Mouse (Mus musculus) adrenal gland, postnatal 25 days (tissue): ENCODE data around the gene Vezt. TPM values are rescaled to one million over a fixed set of nuclear protein-coding genes. Genes with fewer than 3 reads are reported as not detected.

Experiments
- DNase-seq: peaks from one replicate; pipeline ENCODE4 v3.0.0; 2021; ENCODE audit warnings: mixed read lengths
- total RNA-seq: library from RNA; stranded (reverse); gene quantifications from 2 replicates; pipeline ENCODE4 v1.2.3, GENCODE M21; 2021

The Vezt gene
- total RNA-seq, 1 experiment from 2014 or later: 24.9 TPM

DNA sequence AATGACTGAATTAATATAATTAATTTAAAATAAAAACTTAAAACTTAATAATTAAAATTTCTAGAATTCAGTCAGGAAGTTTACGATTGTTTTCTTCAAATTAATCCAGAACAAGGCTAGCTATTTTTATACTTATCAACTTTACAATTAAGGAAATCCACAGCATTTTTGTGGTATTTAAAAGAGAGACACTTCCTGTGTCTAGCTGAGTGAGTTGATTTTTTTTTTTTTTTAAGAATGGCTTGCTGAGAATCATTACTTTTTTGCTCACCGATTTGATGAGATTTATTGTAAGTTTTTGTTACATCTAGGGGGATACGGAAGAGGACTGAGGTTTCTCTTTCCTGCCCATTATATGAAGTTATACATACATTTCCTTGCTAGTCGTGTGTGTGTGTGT, 2.0 kb upstream of the Vezt start:
- no peak for DNase-seq

DNA sequence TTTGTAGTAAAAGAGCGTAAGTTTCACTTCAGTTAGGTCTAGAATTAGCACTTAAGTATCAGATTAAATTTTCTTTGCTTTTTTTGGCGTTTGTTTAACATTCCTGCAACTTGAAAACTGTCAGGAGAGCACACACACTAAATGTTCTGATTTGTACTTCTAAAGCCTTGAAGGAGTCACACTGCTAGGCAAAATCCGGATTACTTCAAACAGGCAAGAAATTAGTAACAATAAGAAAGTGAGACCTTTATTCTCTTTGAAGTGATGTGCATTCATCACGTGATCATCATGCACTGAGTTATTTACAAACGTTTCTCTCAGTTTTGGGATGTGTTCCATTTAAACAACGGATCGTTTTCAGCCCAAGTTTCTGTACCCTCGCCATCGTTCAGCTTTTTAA, 1.6 kb upstream of the Vezt start:
- DNase-seq: no peak

DNA sequence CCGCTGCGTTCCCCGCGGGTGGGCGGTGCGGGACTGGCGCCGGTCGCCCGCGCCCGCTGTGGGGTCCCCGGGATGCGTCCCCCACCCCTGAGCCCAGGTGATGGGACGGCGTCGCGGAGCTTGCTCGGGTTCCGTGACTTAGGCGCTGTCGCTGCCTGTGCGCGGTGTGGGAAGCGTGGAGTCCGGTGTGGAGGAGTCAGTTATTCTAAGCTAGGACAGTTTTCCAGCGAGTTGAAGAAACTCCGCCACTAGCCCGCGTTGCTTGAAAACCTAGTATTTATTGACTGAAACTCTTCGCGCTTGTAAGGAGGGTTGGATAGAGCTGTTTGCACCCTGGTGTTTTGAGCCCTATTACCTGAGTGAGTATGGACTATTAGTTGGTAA, 750 bp upstream of the Vezt start:
- no peak for DNase-seq

DNA sequence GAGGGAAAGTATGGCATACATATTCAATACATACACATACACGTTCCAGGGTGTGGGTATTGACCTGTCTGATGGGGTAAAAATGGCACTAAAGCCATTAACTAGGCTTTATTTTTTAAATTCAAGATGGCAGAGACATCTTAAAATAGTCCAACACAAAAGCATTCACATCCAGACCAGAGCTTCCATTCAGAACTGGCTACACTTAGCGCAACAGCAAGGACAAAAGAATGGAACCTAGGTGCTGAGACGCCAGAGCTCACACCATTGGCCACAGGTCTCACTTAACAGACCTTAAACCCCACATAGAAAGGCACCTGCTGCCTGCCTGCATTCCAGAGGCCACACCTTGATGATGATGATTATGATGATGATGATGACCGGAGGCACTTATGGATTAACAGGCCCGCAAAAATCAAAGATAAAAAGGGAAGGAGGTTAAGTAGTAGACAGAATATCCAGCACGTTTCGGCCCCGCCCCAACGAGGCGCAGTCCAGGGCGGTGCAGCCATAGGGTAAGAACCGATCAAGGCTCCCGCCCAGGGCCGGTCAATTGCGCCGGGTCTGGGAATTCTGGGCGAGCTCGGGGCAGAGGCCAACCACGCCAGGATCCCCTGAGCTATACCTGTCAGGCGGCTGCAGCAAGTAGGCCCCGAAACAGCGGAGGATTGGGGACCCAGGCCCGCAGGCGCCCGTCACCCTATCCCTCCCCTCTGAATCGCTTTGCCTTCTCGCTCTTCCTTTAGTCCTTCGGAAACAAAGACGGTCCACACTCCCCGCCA, 550 bp downstream of the Vezt start:
- DNase-seq: peak; percentile 70

DNA sequence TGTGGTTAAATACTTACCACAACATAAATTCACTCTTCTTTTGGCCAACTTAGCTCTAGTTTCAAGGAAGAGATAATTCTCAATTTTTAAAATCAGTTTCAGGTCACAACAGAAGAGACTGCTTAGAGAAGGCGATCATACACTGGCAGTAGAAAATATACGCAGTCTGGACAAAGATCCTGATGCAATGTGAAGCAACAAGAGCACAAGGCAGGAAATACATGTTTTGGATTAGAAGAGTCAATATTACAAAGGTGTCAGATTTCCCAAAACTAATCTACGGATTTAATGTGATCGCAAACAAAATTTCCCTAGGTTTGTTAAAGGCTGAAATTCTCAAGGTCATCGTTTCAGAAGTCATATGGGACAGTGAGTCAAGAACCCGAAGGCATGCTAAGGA, 4.5 kb downstream of the Vezt start:
- no peak for DNase-seq

DNA sequence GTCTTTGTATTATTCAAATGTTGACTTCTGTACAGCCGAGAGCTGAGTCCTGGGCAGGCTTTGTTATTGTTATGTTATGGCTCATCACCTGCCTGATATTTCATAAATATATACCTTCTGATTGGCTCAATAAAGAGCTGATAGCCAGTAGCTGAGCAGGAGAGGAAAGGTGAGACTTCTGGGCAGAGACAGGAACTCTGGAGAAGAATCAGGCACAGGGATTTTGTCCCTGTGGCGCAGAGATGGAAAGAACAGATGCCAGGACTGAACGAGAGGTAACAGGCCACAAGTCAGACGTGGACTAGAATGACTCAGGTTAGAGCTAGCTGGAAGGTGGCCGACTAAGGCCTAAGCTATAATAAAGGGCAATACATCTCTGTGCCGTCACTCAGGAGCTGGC, 7.1 kb downstream of the Vezt start:
- no peak for DNase-seq

DNA sequence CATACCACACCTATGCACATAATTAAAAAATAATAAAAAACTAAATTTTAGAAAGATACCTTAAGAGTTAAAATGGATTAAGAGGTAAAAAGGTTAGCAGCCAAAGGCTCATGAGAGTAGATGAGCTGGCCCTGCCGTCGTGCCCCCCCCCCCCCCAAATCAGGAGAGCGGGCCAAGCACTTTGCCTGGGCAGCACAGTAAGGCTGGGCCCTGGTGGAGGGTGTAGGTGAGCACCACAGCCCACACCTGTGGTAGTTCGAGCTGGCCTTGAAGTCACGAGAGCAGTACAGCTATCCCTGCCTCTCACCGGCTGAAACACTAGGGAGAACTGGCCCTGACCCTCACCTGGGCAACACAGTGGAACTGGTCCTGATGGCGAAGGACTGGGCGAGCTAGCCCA, 10.5 kb downstream of the Vezt start:
- DNase-seq: no peak

DNA sequence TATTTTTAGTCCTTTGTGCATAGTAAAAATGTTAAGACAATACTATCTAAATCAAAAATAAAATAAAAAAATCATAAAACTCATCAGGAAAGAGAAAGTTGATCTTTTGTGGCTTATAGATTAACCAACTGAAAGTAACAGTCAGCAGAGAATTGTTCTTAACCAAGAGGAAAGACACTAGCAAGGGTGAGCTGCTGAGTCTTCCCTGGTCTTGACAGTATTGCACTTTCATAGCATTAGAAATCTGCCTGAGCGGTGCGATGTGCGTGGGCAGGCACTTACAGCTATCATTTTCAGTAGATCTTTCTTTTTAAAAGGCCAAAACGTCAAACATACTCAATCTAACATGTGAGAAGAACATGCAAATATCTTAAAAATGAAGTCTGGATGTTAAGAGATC, 14.6 kb downstream of the Vezt start:
- no peak for DNase-seq

DNA sequence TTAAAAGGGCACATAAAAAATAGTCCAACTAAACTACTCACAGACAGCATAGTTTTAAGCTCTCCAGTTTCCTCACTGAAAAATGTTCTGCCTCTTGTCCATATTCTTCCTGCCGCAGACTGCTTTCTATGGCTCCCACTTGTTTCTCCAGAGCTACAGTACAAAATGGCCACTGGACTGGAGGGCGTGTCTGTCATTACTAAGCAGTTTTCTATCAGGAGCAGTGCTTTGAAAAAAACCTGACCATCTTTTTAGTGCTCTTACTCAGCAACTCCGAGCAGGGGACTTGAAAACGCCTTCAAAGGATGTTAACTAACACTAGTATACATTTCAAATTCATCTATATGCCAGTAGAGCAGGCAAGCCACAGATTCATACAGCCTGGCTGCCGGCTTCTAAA, 15.0 kb downstream of the Vezt start:
- no peak for DNase-seq

DNA sequence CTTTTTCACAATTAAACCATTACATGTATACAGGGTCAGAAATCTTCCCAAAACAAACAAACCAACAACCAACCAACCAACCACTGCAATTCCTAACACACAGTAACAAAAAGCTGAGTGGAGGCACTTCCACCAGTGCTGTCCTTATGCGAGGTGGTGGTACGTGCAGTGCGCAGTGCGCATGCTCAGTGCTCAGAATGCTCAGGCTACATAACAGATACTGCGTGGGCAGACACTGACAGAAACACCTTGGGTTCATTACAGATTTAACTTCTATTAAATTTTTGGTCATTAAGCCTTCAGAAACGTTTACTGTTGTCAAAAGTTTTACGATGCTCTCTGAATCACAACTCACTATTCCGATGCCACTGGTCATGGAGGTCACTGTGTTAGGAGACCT, 18.2 kb downstream of the Vezt start:
- no peak for DNase-seq

DNA sequence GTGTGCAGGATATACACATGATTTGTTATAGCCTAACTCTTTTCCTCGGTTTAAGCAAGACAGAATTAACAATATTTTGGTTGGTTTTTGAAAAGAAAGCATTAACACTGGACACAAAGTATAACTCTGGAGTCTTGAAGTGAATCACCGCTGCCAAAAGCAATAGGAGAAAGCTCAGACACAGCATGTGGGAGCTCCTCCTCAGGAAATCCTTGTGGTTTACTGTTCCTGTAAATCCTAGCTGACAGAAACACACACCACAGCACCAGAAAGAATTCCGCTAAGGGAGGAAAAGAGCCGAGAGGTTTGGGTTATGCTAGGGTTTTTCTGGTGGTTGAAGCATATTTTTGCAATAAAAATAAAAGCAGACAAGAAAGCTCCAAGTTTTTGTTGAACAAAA, 21.4 kb downstream of the Vezt start:
- DNase-seq: no peak

DNA sequence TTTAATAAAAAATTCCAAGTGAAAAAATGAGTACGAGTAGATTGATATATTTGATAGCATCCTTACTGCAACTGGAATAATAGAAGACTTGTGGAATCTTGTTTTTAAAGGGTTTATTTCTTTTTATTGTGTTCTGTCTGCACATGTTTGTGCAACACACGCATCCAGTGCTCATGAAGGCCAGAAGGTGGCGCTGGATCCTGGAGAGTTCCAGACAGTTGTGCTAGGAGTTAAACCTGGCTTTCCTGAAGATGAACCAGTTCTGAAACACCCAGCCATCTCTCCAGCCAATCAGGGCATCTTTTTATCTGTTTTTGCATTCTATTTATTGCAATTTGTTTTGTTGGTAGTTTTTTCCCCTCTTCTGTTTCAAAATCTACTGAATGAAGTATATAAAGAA, 22.4 kb downstream of the Vezt start:
- DNase-seq: peak; percentile 58

DNA sequence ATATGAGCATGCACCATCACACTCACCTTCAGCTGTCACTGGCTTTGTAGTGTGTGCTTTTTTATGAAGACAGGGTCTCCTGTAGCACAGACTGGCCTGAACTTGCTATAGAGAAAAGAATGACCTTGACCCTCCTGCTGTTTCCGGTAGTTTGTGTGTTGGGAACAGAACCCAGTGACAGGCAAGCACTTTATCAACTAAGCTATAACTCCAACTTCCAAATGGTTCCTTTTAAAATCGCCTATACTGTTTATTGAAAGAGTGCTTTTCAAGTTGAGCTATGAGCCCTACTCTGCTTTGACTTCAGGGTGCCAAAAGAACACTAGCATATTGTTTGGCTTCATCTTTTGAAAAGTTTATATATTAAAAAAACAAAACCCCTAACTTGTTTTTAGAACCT, 24.6 kb downstream of the Vezt start:
- no peak for DNase-seq

DNA sequence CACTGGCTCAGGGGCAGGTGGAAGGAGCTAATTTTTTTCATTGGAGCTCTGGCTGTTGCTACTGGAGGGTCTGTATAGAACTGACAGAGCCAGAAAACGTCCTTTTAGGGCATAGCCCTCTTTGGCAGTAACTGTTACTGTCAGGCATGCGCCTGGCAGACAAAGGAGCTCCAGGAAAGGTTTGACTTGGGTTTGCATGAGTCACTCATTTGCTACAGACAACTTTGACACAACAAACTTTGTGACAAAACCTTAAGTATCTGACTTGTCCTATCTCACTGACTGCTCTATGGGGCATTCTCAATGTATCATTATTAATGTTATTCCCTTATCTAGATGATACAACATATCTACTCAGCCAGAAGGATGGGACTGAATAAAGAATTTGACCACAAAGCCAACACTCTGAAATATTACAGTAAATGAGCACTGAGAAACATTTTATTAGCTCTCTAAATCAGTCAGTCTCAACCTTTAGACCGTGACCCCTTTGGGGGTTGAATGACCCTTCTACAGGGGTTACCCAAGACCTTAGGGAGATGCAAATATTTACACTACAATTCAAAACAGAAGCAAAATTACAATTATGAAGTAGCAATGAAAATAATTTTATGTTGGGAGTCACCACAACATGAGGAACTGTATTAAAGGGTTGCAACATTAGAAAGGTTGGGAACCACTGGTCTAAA, 25.5 kb downstream of the Vezt start:
- no peak for DNase-seq

DNA sequence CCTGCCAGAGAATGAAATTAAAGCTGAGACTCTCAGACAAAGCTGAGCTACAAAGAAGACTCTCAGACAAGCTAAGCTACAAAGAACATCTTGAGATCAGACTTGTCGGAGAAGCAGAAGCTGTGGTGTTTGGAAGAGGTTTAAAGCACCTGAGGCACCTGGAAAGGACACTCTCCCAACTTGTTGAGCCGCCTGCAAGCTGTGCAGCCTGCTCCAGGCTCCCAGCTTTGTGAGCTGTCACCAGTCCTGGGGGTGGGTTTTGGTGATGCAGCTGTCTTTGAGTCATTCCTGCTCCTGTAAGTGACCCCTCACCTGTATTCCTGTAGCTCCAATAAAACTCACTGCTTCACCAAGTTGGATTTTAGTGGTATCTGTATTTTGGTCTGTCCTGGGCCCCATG, 27.3 kb downstream of the Vezt start:
- DNase-seq: no peak

DNA sequence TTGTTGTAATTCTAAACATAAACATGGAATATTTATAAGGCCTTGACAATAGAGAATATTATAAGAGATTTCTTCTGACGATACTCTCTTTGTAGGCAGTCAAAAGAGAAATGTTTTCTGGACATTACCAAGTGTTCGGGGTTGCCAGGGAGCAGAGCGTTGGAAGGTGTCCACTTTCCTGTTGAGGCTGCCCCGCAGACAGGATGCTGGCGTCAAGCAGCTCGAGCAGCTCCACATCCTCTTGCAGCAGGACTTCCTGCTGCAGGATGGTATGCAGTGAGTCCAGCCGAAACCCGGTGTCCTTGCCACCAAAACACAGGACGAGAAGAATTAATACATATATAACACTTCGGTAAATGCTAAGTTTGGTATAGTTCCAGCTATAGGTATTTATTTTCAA, 35.4 kb downstream of the Vezt start:
- peak; percentile 13 for DNase-seq

DNA sequence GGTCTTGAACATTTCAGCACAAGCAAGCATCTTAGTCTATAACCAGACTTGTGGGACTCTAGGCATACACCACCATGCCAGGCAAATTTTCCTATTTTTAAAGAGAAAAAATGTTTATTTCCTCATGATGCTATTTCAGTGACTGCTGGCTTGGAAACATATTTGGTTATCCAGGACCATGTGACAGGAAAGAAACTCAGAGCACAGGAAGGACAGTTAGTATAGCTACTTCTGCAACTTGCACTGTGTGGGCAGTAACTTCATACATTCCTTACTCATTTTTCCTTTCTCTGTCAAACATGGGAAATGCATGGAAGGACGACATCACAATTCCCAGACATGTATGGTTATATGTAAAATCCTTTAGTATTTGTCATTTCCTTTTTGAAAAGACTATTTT, 36.3 kb downstream of the Vezt start:
- DNase-seq: no peak

DNA sequence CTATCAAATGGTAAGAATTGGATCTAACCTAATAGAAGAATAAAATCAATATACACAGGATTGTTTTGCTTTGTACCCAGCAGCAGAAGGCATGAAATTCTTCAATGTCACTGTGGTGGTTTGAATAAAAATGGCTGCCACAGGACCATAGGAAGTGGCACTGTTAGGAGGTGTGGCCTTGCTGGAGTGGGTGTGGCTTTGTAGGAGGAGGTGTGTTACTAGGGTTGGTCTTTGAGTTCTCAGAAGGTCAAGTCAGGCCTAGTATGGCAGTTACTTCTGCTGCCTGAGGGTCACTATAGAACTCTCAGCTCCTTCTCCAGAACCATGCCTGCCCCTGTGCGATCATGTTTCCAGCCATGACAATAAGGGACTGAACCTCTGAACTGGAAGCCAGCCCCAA, 40.5 kb downstream of the Vezt start:
- no peak for DNase-seq

DNA sequence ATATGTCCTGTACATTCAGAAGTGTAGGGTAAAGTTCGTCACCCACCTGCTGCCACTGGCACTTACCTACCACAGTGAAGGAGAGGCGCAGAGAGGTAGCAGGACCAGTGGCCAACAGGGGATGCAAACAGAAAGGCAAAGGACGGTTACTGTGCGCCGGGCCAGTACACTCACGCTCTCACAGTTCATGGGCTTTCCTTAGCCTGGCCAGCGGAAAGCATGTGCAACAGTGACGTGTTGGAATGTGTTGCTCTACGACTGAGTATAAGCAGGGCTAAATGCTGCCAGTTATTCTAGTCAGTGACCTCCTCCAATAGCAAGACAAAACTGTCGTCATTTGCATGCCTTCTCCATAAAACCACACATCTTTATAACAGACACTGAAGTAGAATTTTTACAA, 41.5 kb downstream of the Vezt start:
- no peak for DNase-seq

DNA sequence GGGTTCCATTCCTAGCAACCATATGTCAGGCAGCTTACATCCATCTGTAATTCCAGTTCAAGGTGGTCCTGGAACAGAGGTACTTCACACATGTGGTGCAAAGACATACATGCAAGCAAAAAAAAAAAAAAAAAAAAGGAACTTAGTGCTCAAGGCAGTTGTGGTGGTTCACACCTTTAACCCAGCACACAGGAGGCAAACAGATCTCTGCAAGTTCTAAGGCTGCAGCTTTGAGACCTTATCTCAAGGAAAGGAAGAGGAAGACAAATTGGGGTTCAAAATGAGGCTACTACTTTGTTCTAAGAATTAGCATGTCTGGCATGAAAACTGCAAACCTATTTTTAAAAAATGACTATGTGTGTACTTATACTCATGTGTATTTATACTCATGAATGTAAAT, 50.3 kb downstream of the Vezt start:
- DNase-seq: no peak

DNA sequence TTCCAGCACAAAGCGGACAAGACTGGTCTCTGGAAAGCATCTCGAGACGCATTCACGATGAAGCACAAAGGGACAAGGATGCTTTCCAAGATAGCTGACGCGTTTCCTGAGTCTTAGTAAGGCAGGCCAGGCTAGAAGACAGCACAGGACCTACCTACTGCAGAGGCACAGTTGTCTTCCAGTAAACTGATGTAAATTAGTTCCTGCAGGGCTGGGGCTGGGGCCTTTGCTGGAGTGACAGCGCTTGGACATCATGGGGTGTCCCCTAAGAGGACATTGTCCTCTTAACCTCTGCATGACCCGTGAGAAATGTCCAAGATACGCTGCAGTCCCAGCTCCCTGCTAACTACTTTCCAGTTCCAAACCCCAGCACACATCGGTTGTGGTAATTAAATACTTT, 66.3 kb downstream of the Vezt start:
- DNase-seq: no peak

DNA sequence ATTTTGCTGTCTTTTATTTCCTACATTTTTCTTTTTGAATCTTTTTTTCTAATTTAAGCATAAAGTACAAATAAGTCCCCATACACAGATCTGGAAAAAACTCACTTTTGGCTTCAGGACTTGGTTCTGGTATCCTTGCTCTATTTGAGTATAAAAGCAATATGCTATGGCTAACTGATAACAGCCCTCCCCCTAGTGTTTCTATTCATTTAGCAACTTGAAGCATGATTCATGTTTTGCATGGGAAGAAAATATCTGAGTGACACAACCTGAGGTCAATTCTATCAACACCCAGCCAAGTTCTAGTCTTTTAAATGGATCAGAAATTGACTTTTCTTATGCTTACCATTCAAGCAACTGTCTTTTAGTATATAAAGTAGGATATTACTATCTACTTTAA, 68.1 kb downstream of the Vezt start:
- DNase-seq: no peak

DNA sequence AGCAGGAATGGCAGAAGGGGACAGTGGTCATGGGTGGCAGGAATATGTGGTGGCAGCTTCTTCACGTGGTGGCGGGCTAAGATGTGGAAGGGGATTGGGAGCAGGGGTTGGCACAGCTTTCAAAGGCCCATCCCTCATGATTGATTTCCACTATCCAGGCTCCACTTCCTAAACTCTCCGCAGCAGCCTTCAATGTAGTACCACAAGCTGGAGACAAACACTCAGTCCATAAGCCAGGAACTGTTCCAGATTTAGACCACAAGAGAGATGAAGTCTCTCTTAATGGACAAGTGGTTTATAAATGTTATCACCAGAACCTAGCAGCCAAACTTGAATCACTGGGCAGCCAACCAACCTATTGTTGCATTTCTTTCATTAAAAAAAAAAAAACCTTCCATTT, 81.6 kb downstream of the Vezt start:
- no peak for DNase-seq

DNA sequence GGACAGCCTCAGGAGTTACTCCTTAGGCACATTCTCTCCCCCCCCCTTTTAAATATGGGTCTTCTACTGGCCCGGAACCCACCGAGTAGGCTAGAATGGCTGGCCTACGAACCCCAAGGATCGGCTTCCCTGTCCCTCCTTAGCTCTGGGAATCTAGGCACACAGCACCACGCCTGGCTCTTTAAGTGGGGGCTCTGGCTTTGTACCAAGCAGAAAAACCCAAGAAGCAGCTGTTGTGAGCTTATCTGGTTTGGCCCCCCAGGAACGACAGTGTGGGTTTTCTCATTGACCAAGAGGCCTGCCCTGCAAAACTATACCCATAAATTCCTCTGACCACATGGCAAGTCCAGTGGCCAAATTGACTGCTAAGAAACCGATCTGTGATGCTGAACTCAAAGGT, 82.1 kb downstream of the Vezt start:
- DNase-seq: no peak
